Mouse (Mus musculus): Measurements from ENCODE around the gene Bahd1.

DNA sequence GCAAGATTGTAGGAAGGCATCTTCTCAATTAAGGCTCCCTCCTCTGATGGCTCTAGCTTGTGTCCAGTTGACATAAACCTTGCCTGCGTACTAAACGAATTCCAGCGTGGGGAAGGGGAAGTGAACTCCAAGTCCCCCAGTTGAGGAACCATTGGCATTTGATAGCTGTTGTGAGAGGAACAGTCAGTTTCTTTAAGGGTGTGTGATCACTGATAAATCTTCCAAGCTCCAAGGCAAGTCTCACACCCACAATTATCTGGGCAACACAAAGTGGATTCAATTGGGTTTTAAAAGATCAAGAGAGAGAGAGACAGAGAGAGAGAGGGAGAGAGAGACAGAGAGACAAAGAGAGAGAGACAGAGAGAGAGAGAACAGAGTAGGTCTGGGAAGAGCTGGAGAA lies 49.5 kb downstream of the Bahd1 start:
- no peak for TF ChIP-seq KAT2A (IDR thresholded peaks at IDR 0.05; ENCODE audit: insufficient replicate concordance, low read length)
- TF ChIP-seq CTCF (conservative IDR thresholded peaks at IDR 0.05 in 1 of 2, IDR thresholded peaks at IDR 0.05 in 1 of 2; ENCODE audit: low read depth in 2 of 2, low read length in 2 of 2): no peak
- TF ChIP-seq ETS1 (conservative IDR thresholded peaks at IDR 0.05; ENCODE audit: low read depth, low read length): no peak
- no peak for TF ChIP-seq POLR2A (IDR thresholded peaks at IDR 0.05; ENCODE audit: low read depth, low read length)
- TF ChIP-seq ZNF384 (IDR thresholded peaks at IDR 0.05; ENCODE audit: low read depth, low read length): no peak
- TF ChIP-seq MAFK (IDR thresholded peaks at IDR 0.05; ENCODE audit: insufficient replicate concordance, low read length): no peak
- no peak for TF ChIP-seq GABPA (IDR thresholded peaks at IDR 0.05; ENCODE audit: insufficient replicate concordance, low read depth, low read length)
- no peak for TF ChIP-seq MEF2A (IDR thresholded peaks at IDR 0.05; ENCODE audit: borderline replicate concordance, low read depth, low read length)
- no peak for TF ChIP-seq MYC (IDR thresholded peaks at IDR 0.05; ENCODE audit: low read depth, low read length)
- no peak for TF ChIP-seq NRF1 (IDR thresholded peaks at IDR 0.05; ENCODE audit: low read depth, low read length)
- TF ChIP-seq USF2 (conservative IDR thresholded peaks at IDR 0.05; ENCODE audit: low read depth, low read length): no peak
- TF ChIP-seq USF1 (IDR thresholded peaks at IDR 0.05; ENCODE audit: low read depth, low read length): no peak
- TF ChIP-seq MAX (IDR thresholded peaks at IDR 0.05; ENCODE audit: low read length): no peak
- TF ChIP-seq JUN (IDR thresholded peaks at IDR 0.05; ENCODE audit: insufficient read depth, low read depth, low read length): no peak
